Comparison of ENCODE assay signal across 8 mouse cellular contexts in the genomic region with DNA sequence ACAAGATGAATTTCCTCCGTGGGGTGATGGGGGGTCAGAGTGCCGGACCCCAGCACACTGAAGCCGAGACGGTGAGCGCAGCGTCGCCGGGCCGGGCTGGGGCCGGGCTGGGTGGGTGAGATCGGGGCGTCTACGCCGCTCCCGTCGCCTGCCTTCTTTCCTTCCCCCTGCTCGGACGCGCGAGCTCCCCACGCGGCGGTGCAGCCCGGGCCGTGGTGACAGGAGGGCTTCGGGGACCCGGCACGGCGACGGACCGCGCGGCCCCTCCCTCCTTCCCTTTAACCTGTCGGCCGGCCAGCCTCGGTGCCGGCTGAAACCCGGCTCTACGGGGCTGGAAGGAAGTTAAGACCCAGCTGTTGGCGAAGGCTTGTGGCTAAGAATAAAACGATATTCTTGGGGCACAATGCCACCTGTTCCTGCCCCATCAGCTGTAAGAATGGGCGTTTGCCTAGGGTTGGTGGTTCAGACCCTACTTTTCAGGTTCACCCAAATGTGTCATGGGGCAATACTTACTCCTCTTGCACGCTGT. TPM values are rescaled to one million over a fixed set of nuclear protein-coding genes. Genes with fewer than 3 reads are reported as not detected.
DNase-seq lines count a peak whose midpoint lies in the region; ATAC-seq and TF ChIP-seq lines count a peak whose summit lies in the region.

No protein-coding gene starts in this region.

- H3K27ac ChIP-seq in intestine, postnatal 0 days (ENCODE audit: low read depth, low read length): peak overlapping the region; percentile 87
- peak overlapping the region; percentile 87 for H3K27ac ChIP-seq in neural tube, embryonic 15.5 days (replicated peaks)

- peak overlapping the region; percentile 90 for H3K9ac ChIP-seq in intestine, postnatal 0 days (ENCODE audit: low read depth, low read length)
- H3K9ac ChIP-seq in neural tube, embryonic 15.5 days (replicated peaks): peak overlapping the region; percentile 82

- peak; percentile 13 to 47 for DNase-seq in urinary bladder, adult 18-20 months (ENCODE audit: low spot score in 2 of 2)
- no peak for DNase-seq in urinary bladder, postnatal 4 days (ENCODE audit: low spot score in 2 of 2)
- peak; percentile 51 for DNase-seq in embryo, embryonic 10.5 days (ENCODE audit: low spot score)
- peak; percentile 34 to 60 for DNase-seq in gastrocnemius, postnatal 4 days (ENCODE audit: low spot score in 2 of 2)
- peak; percentile 46 to 51 for DNase-seq in lung, adult 18-20 months
- peak; percentile 53 for DNase-seq in urinary bladder, adult 2 months (ENCODE audit: low spot score)

- ATAC-seq in intestine, postnatal 0 days: peak; percentile 72
- peak; percentile 72 for ATAC-seq in neural tube, embryonic 15.5 days (ENCODE audit: low FRiP score)

- no peaks in the 10 kb centered on the region for H3K27me3 ChIP-seq in intestine, postnatal 0 days (replicated peaks; ENCODE audit: control insufficient read depth, insufficient read depth, low read length)
- H3K27me3 ChIP-seq in neural tube, embryonic 15.5 days (replicated peaks): no peaks in the 10 kb centered on the region

- peak overlapping the region; percentile 71 for H3K4me2 ChIP-seq in intestine, postnatal 0 days (replicated peaks; ENCODE audit: low read depth)
- peak overlapping the region; percentile 65 for H3K4me2 ChIP-seq in neural tube, embryonic 15.5 days

- no peaks in the 10 kb centered on the region; the same call in 1 of the 2 replicates for H3K36me3 ChIP-seq in intestine, postnatal 0 days (ENCODE audit: control insufficient read depth, insufficient read depth)
- H3K36me3 ChIP-seq in neural tube, embryonic 15.5 days: no peaks in the 10 kb centered on the region

- peak; percentile 39 for TF ChIP-seq CTCF in intestine, postnatal 0 days (IDR thresholded peaks at IDR 0.05; ENCODE audit: low read depth)

- peak overlapping the region; percentile 80 for H3K4me3 ChIP-seq in intestine, postnatal 0 days (ENCODE audit: low read depth, low read length)
- peak overlapping the region; percentile 70 for H3K4me3 ChIP-seq in neural tube, embryonic 15.5 days (replicated peaks)

- 0 out of 2 replicates have a peak, but pooled peaks cover 4% of the 10 kb centered on the region for H3K4me1 ChIP-seq in intestine, postnatal 0 days (replicated peaks; ENCODE audit: control insufficient read depth, insufficient read depth, low read length)
- H3K4me1 ChIP-seq in neural tube, embryonic 15.5 days: peaks cover 40% of the 10 kb centered on the region

- WGBS in intestine, postnatal 0 days: 2% methylated on average over 26 of the region's 43 CpGs
- under 1% methylated on average over 33 of the region's 43 CpGs for WGBS in neural tube, embryonic 15.5 days

- H3K9me3 ChIP-seq in intestine, postnatal 0 days (ENCODE audit: control insufficient read depth): no peaks in the 10 kb centered on the region
- H3K9me3 ChIP-seq in neural tube, embryonic 15.5 days (replicated peaks): no peaks in the 10 kb centered on the region

RNA-seq across cellular contexts. Expression of a gene that starts 0.4 kb away (rescaled TPM):
- total RNA-seq in gastrocnemius, postnatal 4 days (2021): 10 to 100 TPM; 75.5 to 85.8 TPM
- polyA plus RNA-seq in intestine, postnatal 0 days (2015; fragmentation: Nextera tagmentation; extraction: Ambion mirVana): 61.5 and 68.8 TPM in 2 replicates
- 36.5 and 37.9 TPM in 2 replicates for polyA plus RNA-seq in neural tube, embryonic 15.5 days (2015; fragmentation: Nextera tagmentation; extraction: Ambion mirVana)
- polyA plus RNA-seq in urinary bladder, adult 2 months (2012; rRNA removed): 49.4 and 53.4 TPM in 2 replicates

RNA-seq across cellular contexts. Expression of a gene that starts 54.6 kb away (rescaled TPM):
- 10 to 100 TPM; 68.6 to 70.1 TPM for total RNA-seq in gastrocnemius, postnatal 4 days (2021)
- polyA plus RNA-seq in intestine, postnatal 0 days (2015; fragmentation: Nextera tagmentation; extraction: Ambion mirVana): 121 and 132 TPM in 2 replicates
- polyA plus RNA-seq in neural tube, embryonic 15.5 days (2015; fragmentation: Nextera tagmentation; extraction: Ambion mirVana): 325 and 357 TPM in 2 replicates
- polyA plus RNA-seq in urinary bladder, adult 2 months (2012; rRNA removed): 68.4 and 76.6 TPM in 2 replicates

Comparison
In these comparisons a context has a peak if more than half of its experiments do, and no peak if none do; other contexts are left out.
1. DNase-seq: peak in urinary bladder, adult 18-20 months (2 of 2), embryo, embryonic 10.5 days (single experiment), gastrocnemius, postnatal 4 days (2 of 2), lung, adult 18-20 months (2 of 2) and urinary bladder, adult 2 months (single experiment); none in urinary bladder, postnatal 4 days (0 of 2).